Mouse (Mus musculus) bone marrow, adult 2 months (tissue): ENCODE measurements at regions not wholly inside any gene's neighbourhood (a gene's known extent, or its start where the extent isn't known, plus 50 kb on each side); places are given as distances from the start of the nearest gene placed in this dataset.

Source experiments
- CTCF ChIP-seq: fragments of 200-500 bp; IDR thresholded peaks from 2 replicates; pipeline ENCODE4 v1.5.1; 2011; ENCODE audit warnings: low read length, control low read depth; ENCODE audit not compliant: control insufficient read depth, insufficient read depth
- POLR2A ChIP-seq: fragments of 200-500 bp; IDR thresholded peaks from 2 replicates; pipeline ENCODE4 v1.6.1; 2011; ENCODE audit warnings: low read depth, mild to moderate bottlenecking, control low read depth, low read length, borderline replicate concordance; ENCODE audit not compliant: control insufficient read depth

DNA sequence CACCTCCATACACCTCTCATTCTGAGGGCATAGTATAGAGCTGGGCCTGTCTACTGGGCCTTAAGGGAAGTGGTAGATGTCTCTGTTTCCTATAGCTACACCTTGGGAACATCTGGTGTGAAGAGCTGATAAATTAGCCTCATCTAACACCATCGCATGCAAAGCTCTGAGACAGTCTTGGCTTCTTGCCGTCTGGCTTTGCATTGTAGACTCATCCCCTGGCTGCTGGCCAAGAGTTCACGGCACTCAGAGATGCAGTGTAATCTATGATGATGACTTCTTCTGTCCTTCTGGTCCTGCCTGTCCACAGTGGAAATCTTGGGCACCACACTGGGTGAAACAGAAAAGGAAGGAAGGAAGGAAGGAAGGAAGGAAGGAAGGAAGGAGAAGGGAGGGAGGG is 127.8 kb upstream of the Slc7a14 start:
- TF ChIP-seq CTCF: no peak
- no peak for TF ChIP-seq POLR2A
